Mouse (Mus musculus): ENCODE measurements at regions not wholly inside any gene's neighbourhood (a gene's known extent, or its start where the extent isn't known, plus 50 kb on each side); places are given as distances from the start of the nearest gene placed in this dataset.
A peak's percentile ranks its signal among the peaks of the same experiment; 100 is the strongest.

- no peaks in the 10 kb centered on the region for H3K9me3 ChIP-seq (ENCODE audit: control insufficient read depth, low read length)
- H3K4me2 ChIP-seq (ENCODE audit: low read length): no peak overlapping the region
- ATAC-seq: no peak
- no peaks in the 10 kb centered on the region for H3K36me3 ChIP-seq (ENCODE audit: control insufficient read depth, insufficient read depth)
- 81% methylated on average over 4 of the region's 4 CpGs for WGBS
- H3K9ac ChIP-seq (replicated peaks; ENCODE audit: low read depth, low read length): no peak overlapping the region
- no peaks in the 10 kb centered on the region; the same call in 1 of the 2 replicates for H3K27me3 ChIP-seq (replicated peaks; ENCODE audit: control insufficient read depth, insufficient read depth, low read length)
- no peak overlapping the region for H3K27ac ChIP-seq (ENCODE audit: low read length)
- no peak overlapping the region for H3K4me3 ChIP-seq (replicated peaks; ENCODE audit: low read length)
- H3K4me1 ChIP-seq (replicated peaks; ENCODE audit: control insufficient read depth, insufficient read depth, low read length): peaks cover 22% of the 10 kb centered on the region
Measured at GRCm38 (mm10) chr9:43965171-43965570, 78.0 kb upstream of the Thy1 start.

DNA sequence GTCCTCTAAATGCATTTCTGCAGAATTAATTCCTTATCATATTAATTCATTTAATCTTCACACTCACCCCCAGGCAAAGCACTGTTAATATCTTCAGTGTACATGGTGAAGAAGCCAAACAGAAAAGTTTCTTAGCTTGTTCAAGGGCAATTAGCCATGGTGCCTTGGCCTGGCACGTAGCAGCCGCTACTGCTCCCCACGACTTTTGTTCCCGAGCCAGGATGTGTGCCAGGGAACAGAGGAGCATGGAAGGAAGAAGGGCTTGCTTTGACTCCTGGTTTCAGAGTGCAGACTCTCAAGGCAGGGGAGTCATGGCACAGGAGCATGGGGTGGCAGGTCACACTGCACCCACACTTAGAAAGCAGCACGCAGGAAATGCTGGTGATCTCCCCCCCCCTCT is 77.4 kb upstream of the Thy1 start:
- Histone ChIP-seq H3K9ac (replicated peaks; ENCODE audit: low read depth, low read length) (no peak overlapping the region), H3K4me3 (replicated peaks; ENCODE audit: low read length) (no peak overlapping the region), H3K27me3 (replicated peaks; ENCODE audit: control insufficient read depth, insufficient read depth, low read length) (no peaks in the 10 kb centered on the region; the same call in 1 of the 2 replicates), H3K27ac (ENCODE audit: low read length) (no peak overlapping the region), H3K9me3 (ENCODE audit: control insufficient read depth, low read length) (no peaks in the 10 kb centered on the region), H3K4me2 (ENCODE audit: low read length) (no peak overlapping the region), H3K36me3 (ENCODE audit: control insufficient read depth, insufficient read depth) (no peaks in the 10 kb centered on the region), H3K4me1 (replicated peaks; ENCODE audit: control insufficient read depth, insufficient read depth, low read length) (peaks cover 29% of the 10 kb centered on the region)
- ATAC-seq: no peak
- 57% methylated on average over 5 of the region's 5 CpGs for WGBS

GRCm38 (mm10) chr9:43970043-43970795 is 73.0 kb upstream of the Thy1 start:
- Histone ChIP-seq H3K36me3 (ENCODE audit: control insufficient read depth, insufficient read depth) (no peaks in the 10 kb centered on the region), H3K4me2 (ENCODE audit: low read length) (no peak overlapping the region), H3K27ac (ENCODE audit: low read length) (no peak overlapping the region), H3K4me1 (replicated peaks; ENCODE audit: control insufficient read depth, insufficient read depth, low read length) (peaks cover 16% of the 10 kb centered on the region), H3K27me3 (replicated peaks; ENCODE audit: control insufficient read depth, insufficient read depth, low read length) (0 out of 2 replicates have a peak, but pooled peaks cover 3% of the 10 kb centered on the region), H3K4me3 (replicated peaks; ENCODE audit: low read length) (no peak overlapping the region), H3K9me3 (ENCODE audit: control insufficient read depth, low read length) (no peaks in the 10 kb centered on the region), H3K9ac (replicated peaks; ENCODE audit: low read depth, low read length) (no peak overlapping the region)
- WGBS: 20% methylated on average over 9 of the region's 9 CpGs
- ATAC-seq: peak; percentile 67

DNA sequence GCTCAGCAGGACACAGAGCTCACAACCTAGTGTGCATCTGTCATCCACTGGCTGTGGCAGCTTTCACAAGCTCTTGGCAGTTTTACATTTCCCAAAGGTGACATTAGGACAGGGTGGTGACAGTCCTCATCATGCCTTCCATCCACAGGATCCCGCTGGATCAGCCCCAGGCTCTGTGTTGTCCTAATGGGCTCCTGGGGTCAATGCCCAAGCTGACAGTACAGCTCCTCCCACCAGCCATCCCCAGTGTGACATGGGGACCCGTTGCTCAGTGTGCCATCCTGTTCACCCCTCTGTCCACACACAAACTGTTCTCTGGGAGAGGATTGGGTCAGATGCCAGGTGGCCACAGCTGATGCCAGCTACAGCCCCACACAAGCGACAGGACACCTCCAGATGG is 72.3 kb upstream of the Thy1 start:
- H3K9ac ChIP-seq (replicated peaks; ENCODE audit: low read depth, low read length): no peak overlapping the region
- ATAC-seq: no peak

GRCm38 (mm10) chr9:43972290-43972689 is 70.9 kb upstream of the Thy1 start:
- no peak overlapping the region for H3K9ac ChIP-seq (replicated peaks; ENCODE audit: low read depth, low read length)
- H3K4me3 ChIP-seq (replicated peaks; ENCODE audit: low read length): no peak overlapping the region
- H3K4me2 ChIP-seq (ENCODE audit: low read length): no peak overlapping the region
- H3K4me1 ChIP-seq (replicated peaks; ENCODE audit: control insufficient read depth, insufficient read depth, low read length): peaks cover 16% of the 10 kb centered on the region
- H3K36me3 ChIP-seq (ENCODE audit: control insufficient read depth, insufficient read depth): no peaks in the 10 kb centered on the region
- no peak overlapping the region for H3K27ac ChIP-seq (ENCODE audit: low read length)
- ATAC-seq: no peak
- 7% methylated on average over 3 of the region's 3 CpGs for WGBS
- H3K9me3 ChIP-seq (ENCODE audit: control insufficient read depth, low read length): no peaks in the 10 kb centered on the region
- H3K27me3 ChIP-seq (replicated peaks; ENCODE audit: control insufficient read depth, insufficient read depth, low read length): 0 out of 2 replicates have a peak, but pooled peaks cover 3% of the 10 kb centered on the region

More for the DNA sequence above, 72.3 kb upstream of the Thy1 start:
- Histone ChIP-seq H3K27me3 (replicated peaks; ENCODE audit: control insufficient read depth, insufficient read depth, low read length) (0 out of 2 replicates have a peak, but pooled peaks cover 3% of the 10 kb centered on the region), H3K4me1 (replicated peaks; ENCODE audit: control insufficient read depth, insufficient read depth, low read length) (peaks cover 16% of the 10 kb centered on the region), H3K27ac (ENCODE audit: low read length) (no peak overlapping the region), H3K4me2 (ENCODE audit: low read length) (no peak overlapping the region), H3K4me3 (replicated peaks; ENCODE audit: low read length) (no peak overlapping the region), H3K36me3 (ENCODE audit: control insufficient read depth, insufficient read depth) (no peaks in the 10 kb centered on the region), H3K9me3 (ENCODE audit: control insufficient read depth, low read length) (no peaks in the 10 kb centered on the region)
- WGBS: 57% methylated on average over 3 of the region's 3 CpGs

- WGBS: 66% methylated on average over 2 of the region's 2 CpGs
- 0 out of 2 replicates have a peak, but pooled peaks cover 3% of the 10 kb centered on the region for H3K27me3 ChIP-seq (replicated peaks; ENCODE audit: control insufficient read depth, insufficient read depth, low read length)
- H3K9ac ChIP-seq (replicated peaks; ENCODE audit: low read depth, low read length): no peak overlapping the region
- no peaks in the 10 kb centered on the region for H3K9me3 ChIP-seq (ENCODE audit: control insufficient read depth, low read length)
- ATAC-seq: no peak
- no peaks in the 10 kb centered on the region for H3K36me3 ChIP-seq (ENCODE audit: control insufficient read depth, insufficient read depth)
- H3K4me2 ChIP-seq (ENCODE audit: low read length): no peak overlapping the region
- peaks cover 6% of the 10 kb centered on the region for H3K4me1 ChIP-seq (replicated peaks; ENCODE audit: control insufficient read depth, insufficient read depth, low read length)
- H3K4me3 ChIP-seq (replicated peaks; ENCODE audit: low read length): no peak overlapping the region
- H3K27ac ChIP-seq (ENCODE audit: low read length): no peak overlapping the region
Measured at GRCm38 (mm10) chr9:43975405-43975804, 67.8 kb upstream of the Thy1 start.

DNA sequence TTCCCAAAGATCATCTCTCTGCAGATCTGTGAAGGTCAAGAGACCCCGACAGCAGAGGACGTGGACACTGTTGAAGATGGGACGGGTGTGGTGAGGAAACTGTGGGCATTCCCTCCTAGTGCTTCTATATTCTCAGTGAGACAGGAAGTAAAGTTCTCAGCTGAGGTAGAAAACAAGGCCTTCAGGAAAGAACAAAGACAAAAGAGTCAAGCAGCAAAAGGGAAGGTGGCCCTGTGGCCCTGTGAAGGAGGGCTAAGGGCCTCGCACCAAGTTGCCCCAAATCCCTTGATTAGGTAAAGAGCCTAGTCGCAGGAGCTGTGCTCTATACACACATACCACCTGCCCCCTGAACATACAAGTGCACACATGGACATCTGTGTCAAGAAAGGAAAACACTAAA is 66.8 kb upstream of the Thy1 start:
- H3K4me2 ChIP-seq (ENCODE audit: low read length): no peak overlapping the region
- WGBS: 88% methylated on average over 5 of the region's 5 CpGs
- no peaks in the 10 kb centered on the region for H3K9me3 ChIP-seq (ENCODE audit: control insufficient read depth, low read length)
- H3K4me3 ChIP-seq (replicated peaks; ENCODE audit: low read length): no peak overlapping the region
- H3K27me3 ChIP-seq (replicated peaks; ENCODE audit: control insufficient read depth, insufficient read depth, low read length): 0 out of 2 replicates have a peak, but pooled peaks cover 3% of the 10 kb centered on the region
- no peaks in the 10 kb centered on the region for H3K36me3 ChIP-seq (ENCODE audit: control insufficient read depth, insufficient read depth)
- H3K27ac ChIP-seq (ENCODE audit: low read length): no peak overlapping the region
- no peak for ATAC-seq
- no peaks in the 10 kb centered on the region for H3K4me1 ChIP-seq (replicated peaks; ENCODE audit: control insufficient read depth, insufficient read depth, low read length)
- H3K9ac ChIP-seq (replicated peaks; ENCODE audit: low read depth, low read length): no peak overlapping the region

DNA sequence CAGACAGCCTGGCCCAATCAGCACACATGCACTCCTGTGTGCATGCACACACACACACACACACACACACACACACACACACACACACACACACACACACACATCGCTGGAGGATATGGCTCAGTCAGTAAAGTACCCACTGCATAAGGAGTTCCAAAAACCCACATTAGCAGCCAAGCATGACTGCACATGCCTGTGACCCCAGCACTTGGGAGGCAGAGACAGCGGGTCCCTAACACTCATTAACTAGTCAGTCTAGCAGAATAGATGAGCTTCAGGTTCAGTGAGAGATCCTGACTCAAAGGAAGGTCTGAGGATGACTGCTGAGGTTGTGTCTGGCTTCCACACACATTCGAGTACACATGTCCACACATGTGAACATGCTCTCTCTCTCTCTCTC is 65.4 kb upstream of the Thy1 start:
- no peaks in the 10 kb centered on the region for H3K36me3 ChIP-seq (ENCODE audit: control insufficient read depth, insufficient read depth)
- ATAC-seq: no peak
- no peak overlapping the region for H3K9ac ChIP-seq (replicated peaks; ENCODE audit: low read depth, low read length)
- H3K4me3 ChIP-seq (replicated peaks; ENCODE audit: low read length): no peak overlapping the region
- no peaks in the 10 kb centered on the region for H3K9me3 ChIP-seq (ENCODE audit: control insufficient read depth, low read length)
- WGBS: 71% methylated on average over 3 of the region's 3 CpGs
- no peaks in the 10 kb centered on the region for H3K4me1 ChIP-seq (replicated peaks; ENCODE audit: control insufficient read depth, insufficient read depth, low read length)
- no peak overlapping the region for H3K27ac ChIP-seq (ENCODE audit: low read length)
- H3K27me3 ChIP-seq (replicated peaks; ENCODE audit: control insufficient read depth, insufficient read depth, low read length): 0 out of 2 replicates have a peak, but pooled peaks cover 3% of the 10 kb centered on the region
- H3K4me2 ChIP-seq (ENCODE audit: low read length): no peak overlapping the region

GRCm38 (mm10) chr9:43981376-43981775 is 61.8 kb upstream of the Thy1 start:
- Histone ChIP-seq H3K4me1 (replicated peaks; ENCODE audit: control insufficient read depth, insufficient read depth, low read length) (no peaks in the 10 kb centered on the region), H3K27me3 (replicated peaks; ENCODE audit: control insufficient read depth, insufficient read depth, low read length) (0 out of 2 replicates have a peak, but pooled peaks cover 2% of the 10 kb centered on the region), H3K9ac (replicated peaks; ENCODE audit: low read depth, low read length) (no peak overlapping the region), H3K4me3 (replicated peaks; ENCODE audit: low read length) (no peak overlapping the region), H3K27ac (ENCODE audit: low read length) (no peak overlapping the region), H3K4me2 (ENCODE audit: low read length) (no peak overlapping the region), H3K9me3 (ENCODE audit: control insufficient read depth, low read length) (no peaks in the 10 kb centered on the region), H3K36me3 (ENCODE audit: control insufficient read depth, insufficient read depth) (no peaks in the 10 kb centered on the region)
- no peak for ATAC-seq
- WGBS: 32% methylated on average over 8 of the region's 8 CpGs
